Mouse (Mus musculus) C2C12 (cell line): ENCODE measurements around the gene Abcc3. TPM values are rescaled to one million over a fixed set of nuclear protein-coding genes. Genes with fewer than 3 reads are reported as not detected.

Experiments
- H3K27me3 ChIP-seq: one replicate; pipeline ENCODE4 v1.6.1; 2011; ENCODE audit not compliant: control insufficient read depth, insufficient read depth, insufficient read length
- H3K36me3 ChIP-seq: one replicate; pipeline ENCODE4 v1.6.1; 2011; ENCODE audit not compliant: control insufficient read depth, insufficient read depth
- H3K4me3 ChIP-seq: one replicate; pipeline ENCODE4 v1.5.1; 2011; ENCODE audit warnings: mild to moderate bottlenecking, control low read depth; ENCODE audit not compliant: poor library complexity, insufficient read depth, severe bottlenecking
- H3K79me2 ChIP-seq: one replicate; pipeline ENCODE4 v1.6.1; 2011; ENCODE audit not compliant: control insufficient read depth, insufficient read depth
- H3K79me3 ChIP-seq: one replicate; pipeline ENCODE4 v1.6.1; 2011; ENCODE audit warnings: low read depth, control low read depth
- H3ac ChIP-seq: one replicate; pipeline ENCODE3; 2011; ENCODE audit warnings: low read depth; ENCODE audit not compliant: control insufficient read depth, insufficient read length
- CEBPB ChIP-seq: IDR thresholded peaks from one replicate; pipeline ENCODE4 v1.6.1; 2011; ENCODE audit warnings: low read depth, mild to moderate bottlenecking, control low read depth, moderate library complexity
- CTCF ChIP-seq: IDR thresholded peaks from one replicate; pipeline ENCODE4 v1.5.1; 2011; ENCODE audit not compliant: control insufficient read depth, insufficient read depth, insufficient read length
- FOSL1 ChIP-seq: IDR thresholded peaks from one replicate; pipeline ENCODE4 v1.8.0; 2011; ENCODE audit warnings: mild to moderate bottlenecking, low read length; ENCODE audit not compliant: poor library complexity, insufficient read depth, severe bottlenecking
- MAX ChIP-seq: IDR thresholded peaks from one replicate; pipeline ENCODE4 v1.6.1; 2011; ENCODE audit warnings: mild to moderate bottlenecking, control low read depth
- MYOD1 ChIP-seq: IDR thresholded peaks from one replicate; pipeline ENCODE4 v1.6.1; 2011; ENCODE audit warnings: low read depth; ENCODE audit not compliant: control insufficient read depth, insufficient read length
- MYOG ChIP-seq: IDR thresholded peaks from one replicate; pipeline ENCODE4 v1.6.1; 2011; ENCODE audit not compliant: control insufficient read depth, insufficient read length; ENCODE audit errors: extremely low read depth
- USF1 ChIP-seq: IDR thresholded peaks from one replicate; pipeline ENCODE4 v1.6.1; 2011; ENCODE audit warnings: low read depth, mild to moderate bottlenecking, control low read depth, moderate library complexity
- polyA plus RNA-seq: library from polyadenylated mRNA; unstranded; fragments of >200 nt; fragmentation: generic; extraction: Trizol; gene quantifications from one replicate; pipeline ENCODE4 v1.2.1, GENCODE M21; 2012; ENCODE audit warnings: missing spikeins

Gene Abcc3
- polyA plus RNA-seq, 1 experiment: 0.41 TPM

DNA sequence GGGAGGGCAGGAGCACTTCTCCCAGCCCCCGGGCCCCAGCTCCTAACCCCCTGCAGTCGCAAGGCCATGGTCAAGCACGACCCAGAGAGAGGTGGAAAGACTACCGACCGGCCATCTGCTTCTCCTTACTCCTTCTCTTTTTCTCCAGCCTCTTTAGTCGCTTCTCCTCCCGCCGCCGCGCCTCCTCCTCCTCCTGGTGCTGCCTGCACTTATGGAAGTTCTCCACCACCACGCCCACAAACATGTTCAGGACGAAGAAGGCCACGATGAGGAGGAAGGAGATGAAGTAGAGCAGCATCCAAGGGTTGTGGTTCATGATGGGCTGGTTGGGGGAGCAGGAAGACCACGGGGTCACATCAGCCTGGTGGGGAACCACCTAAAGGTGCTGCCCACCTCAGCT is 32.9 kb upstream of the Abcc3 start:
- Histone ChIP-seq H3K79me2 (no peaks in the 10 kb centered on the region), H3ac (no peak overlapping the region), H3K27me3 (peaks cover 52% of the 10 kb centered on the region), H3K36me3 (no peaks in the 10 kb centered on the region), H3K4me3 (no peak overlapping the region), H3K79me3 (no peaks in the 10 kb centered on the region)
- TF ChIP-seq FOSL1 (no peak), MAX (no peak), CEBPB (no peak), MYOD1 (no peak), MYOG (no peak), CTCF (no peak), USF1 (no peak)

DNA sequence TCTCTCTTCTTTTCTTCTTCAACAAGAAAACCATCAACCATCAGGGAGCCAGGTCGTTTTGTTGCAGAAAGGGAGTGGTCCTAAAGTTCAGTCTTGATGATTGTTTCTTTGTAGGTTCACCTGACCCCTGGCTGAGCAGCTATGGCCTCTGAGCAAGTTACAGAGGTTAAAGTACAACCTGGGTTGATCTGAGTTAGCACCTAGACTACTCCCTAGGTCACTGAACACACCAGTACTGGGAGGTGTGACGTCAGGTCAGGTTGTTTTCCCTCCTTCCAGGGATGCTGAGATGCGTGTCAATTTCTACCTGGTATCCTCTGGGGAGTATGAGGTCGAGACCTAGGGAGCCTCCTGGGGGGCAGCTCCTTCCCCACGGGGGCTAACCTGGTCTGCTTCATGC is 32.4 kb upstream of the Abcc3 start:
- H3K4me3 ChIP-seq: no peak overlapping the region
- H3K79me2 ChIP-seq: no peaks in the 10 kb centered on the region
- H3K27me3 ChIP-seq: peaks cover 53% of the 10 kb centered on the region
- H3K36me3 ChIP-seq: no peaks in the 10 kb centered on the region
- H3K79me3 ChIP-seq: no peaks in the 10 kb centered on the region
- no peak overlapping the region for H3ac ChIP-seq
- TF ChIP-seq MAX (no peak), MYOG (no peak), CTCF (no peak), CEBPB (no peak), MYOD1 (no peak), USF1 (no peak), FOSL1 (no peak)

DNA sequence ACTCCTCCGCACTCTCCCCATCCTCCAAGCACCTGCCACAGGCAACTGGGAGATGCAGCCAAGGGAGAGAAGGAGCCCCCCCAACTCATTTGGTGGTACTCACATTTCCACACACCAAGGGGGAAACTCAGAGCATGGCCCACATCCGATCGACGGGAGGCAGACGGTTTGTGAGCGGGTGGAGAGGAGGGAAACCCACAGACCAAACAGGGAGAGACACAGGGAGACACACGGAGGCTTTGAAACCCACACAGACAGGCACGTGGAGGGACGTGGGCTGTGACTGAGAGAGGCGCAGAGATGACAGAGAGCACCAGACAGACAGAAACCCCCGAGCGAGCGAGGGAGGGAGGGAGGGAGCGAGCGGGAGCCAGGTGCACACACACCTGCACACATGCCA is 31.6 kb upstream of the Abcc3 start:
- H3K79me3 ChIP-seq: no peaks in the 10 kb centered on the region
- peaks cover 58% of the 10 kb centered on the region for H3K27me3 ChIP-seq
- no peak overlapping the region for H3K4me3 ChIP-seq
- H3K36me3 ChIP-seq: no peaks in the 10 kb centered on the region
- H3ac ChIP-seq: no peak overlapping the region
- TF ChIP-seq CEBPB: no peak
- no peak for TF ChIP-seq MYOD1
- TF ChIP-seq CTCF: no peak
- TF ChIP-seq FOSL1: no peak
- no peak for TF ChIP-seq USF1
- no peak for TF ChIP-seq MYOG
- TF ChIP-seq MAX: no peak
- H3K79me2 ChIP-seq: no peaks in the 10 kb centered on the region

DNA sequence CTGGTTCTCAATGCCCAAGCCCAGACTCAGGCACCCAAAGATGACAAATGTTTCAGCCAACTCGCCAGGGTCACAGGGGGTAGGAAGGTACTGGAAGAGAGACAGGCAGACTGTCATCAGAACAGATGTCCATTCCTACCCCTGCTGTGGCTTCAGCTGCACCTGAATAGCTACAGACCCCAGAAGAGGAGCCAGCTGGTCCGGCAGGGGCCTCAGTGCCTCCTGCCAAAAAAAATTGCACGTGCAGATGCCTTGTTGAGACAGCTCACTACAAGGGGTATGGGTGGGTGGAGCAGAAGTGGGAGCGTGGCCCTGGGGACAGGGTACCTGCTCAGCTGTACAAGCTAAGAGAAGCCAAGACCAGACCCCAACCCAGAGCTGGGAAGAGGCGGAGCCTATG is 31.1 kb upstream of the Abcc3 start:
- Histone ChIP-seq H3K79me3 (no peaks in the 10 kb centered on the region), H3K36me3 (no peaks in the 10 kb centered on the region), H3ac (no peak overlapping the region), H3K79me2 (no peaks in the 10 kb centered on the region), H3K27me3 (peaks cover 59% of the 10 kb centered on the region), H3K4me3 (no peak overlapping the region)
- TF ChIP-seq MYOG (no peak), USF1 (no peak), CEBPB (no peak), FOSL1 (no peak), MAX (no peak), MYOD1 (no peak)

DNA sequence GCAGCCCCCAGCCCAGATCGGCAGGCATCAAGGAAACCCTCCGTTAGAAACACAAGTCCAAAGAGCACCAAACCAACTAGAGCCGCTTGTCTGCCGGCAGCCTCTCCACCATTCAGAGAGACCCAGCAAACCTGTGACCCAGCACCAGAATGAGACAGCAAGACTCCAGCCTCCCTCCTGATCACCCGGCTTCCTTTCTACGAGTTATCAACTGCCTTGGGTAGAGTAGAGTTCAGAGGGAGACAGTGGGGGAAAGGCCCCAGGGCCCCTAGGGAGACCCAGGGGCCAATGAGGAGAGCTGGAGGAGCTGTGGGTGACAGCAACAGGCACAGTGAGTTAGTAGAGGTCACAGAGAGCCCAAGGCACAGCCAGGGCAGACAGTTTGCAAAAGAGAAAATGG is 28.2 kb upstream of the Abcc3 start:
- Histone ChIP-seq H3K79me2 (no peaks in the 10 kb centered on the region), H3K79me3 (no peaks in the 10 kb centered on the region), H3K27me3 (peaks cover 85% of the 10 kb centered on the region), H3ac (no peak overlapping the region), H3K4me3 (no peak overlapping the region), H3K36me3 (no peaks in the 10 kb centered on the region)
- TF ChIP-seq USF1 (no peak), FOSL1 (no peak), CTCF (no peak), CEBPB (no peak), MYOD1 (no peak), MYOG (no peak), MAX (no peak)

DNA sequence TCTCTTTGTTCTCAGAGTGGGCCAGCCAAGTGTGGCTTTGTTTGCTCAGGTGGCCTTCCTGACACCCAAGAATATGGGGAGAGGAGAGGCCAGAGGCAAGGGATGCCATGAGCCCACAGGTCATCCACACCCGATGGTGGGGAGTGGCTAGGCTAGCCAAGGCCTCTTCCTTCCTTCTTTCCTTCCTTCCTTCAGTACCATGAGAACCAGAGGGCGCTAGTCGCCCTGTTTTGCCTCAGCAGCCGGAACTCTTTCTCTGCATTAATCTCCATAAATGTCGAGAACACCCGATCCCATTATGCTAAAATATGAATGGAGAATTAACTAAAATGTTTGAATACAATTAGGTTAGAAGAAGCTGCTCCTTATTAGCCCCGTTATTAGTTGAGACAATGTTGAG is 27.5 kb upstream of the Abcc3 start:
- H3K27me3 ChIP-seq: peaks cover 85% of the 10 kb centered on the region

More for the DNA sequence above, 27.5 kb upstream of the Abcc3 start:
- Histone ChIP-seq H3K4me3 (no peak overlapping the region), H3K79me3 (no peaks in the 10 kb centered on the region), H3K36me3 (no peaks in the 10 kb centered on the region), H3ac (no peak overlapping the region), H3K79me2 (no peaks in the 10 kb centered on the region)
- no peak for TF ChIP-seq MAX
- TF ChIP-seq FOSL1: no peak
- TF ChIP-seq CTCF: no peak
- no peak for TF ChIP-seq MYOD1
